Mouse (Mus musculus): Measurements from ENCODE around the gene Syf2. TPM values are rescaled to one million over a fixed set of nuclear protein-coding genes. Genes with fewer than 3 reads are reported as not detected.

Syf2 gene
- polyA plus RNA-seq, 1 experiment from 2014 or later: 59.6 TPM

- H3K9ac ChIP-seq: no peak overlapping the region
- no peak overlapping the region for H3K27ac ChIP-seq (ENCODE audit: low read depth)
- H3K9me3 ChIP-seq (ENCODE audit: low read depth, low read length): no peaks in the 10 kb centered on the region
- DNase-seq (no peak), ATAC-seq (ENCODE audit: insufficient read depth) (no peak)
- H3K4me1 ChIP-seq (ENCODE audit: insufficient read depth): no peaks in the 10 kb centered on the region
- whole genome bisulfite sequencing: 93% methylated on average over 2 of the region's 2 CpGs
- H3K27me3 ChIP-seq (ENCODE audit: insufficient read depth, low read length): no peaks in the 10 kb centered on the region
- no peak overlapping the region for H3K4me2 ChIP-seq
- no peak overlapping the region for H3K4me3 ChIP-seq (ENCODE audit: low read depth, low read length)
- no peak for TF ChIP-seq CTCF (IDR thresholded peaks at IDR 0.05; ENCODE audit: low read depth)
- no peaks in the 10 kb centered on the region for H3K36me3 ChIP-seq (ENCODE audit: insufficient read depth)
Measured at GRCm38 (mm10) chr4:134955196-134955595, 24.5 kb downstream of the Syf2 start.

GRCm38 (mm10) chr4:134955845-134956244 is 25.1 kb downstream of the Syf2 start:
- TF ChIP-seq CTCF (IDR thresholded peaks at IDR 0.05; ENCODE audit: low read depth): no peak
- DNase-seq (no peak), ATAC-seq (ENCODE audit: insufficient read depth) (no peak)
- H3K9ac ChIP-seq: no peak overlapping the region
- no peak overlapping the region for H3K27ac ChIP-seq (ENCODE audit: low read depth)
- H3K4me2 ChIP-seq: no peak overlapping the region
- H3K9me3 ChIP-seq (ENCODE audit: low read depth, low read length): no peaks in the 10 kb centered on the region
- no peaks in the 10 kb centered on the region for H3K4me1 ChIP-seq (ENCODE audit: insufficient read depth)
- H3K36me3 ChIP-seq (ENCODE audit: insufficient read depth): no peaks in the 10 kb centered on the region
- 79% methylated on average over 3 of the region's 3 CpGs for WGBS
- no peak overlapping the region for H3K4me3 ChIP-seq (ENCODE audit: low read depth, low read length)
- H3K27me3 ChIP-seq (ENCODE audit: insufficient read depth, low read length): no peaks in the 10 kb centered on the region

- H3K36me3 ChIP-seq (ENCODE audit: insufficient read depth): no peaks in the 10 kb centered on the region
- H3K4me3 ChIP-seq (ENCODE audit: low read depth, low read length): no peak overlapping the region
- no peak overlapping the region for H3K9ac ChIP-seq
- no peak overlapping the region for H3K4me2 ChIP-seq
- H3K4me1 ChIP-seq (ENCODE audit: insufficient read depth): no peaks in the 10 kb centered on the region
- peak; percentile 65 for TF ChIP-seq CTCF (IDR thresholded peaks at IDR 0.05; ENCODE audit: low read depth)
- WGBS: 14% methylated on average over 3 of the region's 3 CpGs
- H3K9me3 ChIP-seq (ENCODE audit: low read depth, low read length): no peaks in the 10 kb centered on the region
- no peak overlapping the region for H3K27ac ChIP-seq (ENCODE audit: low read depth)
- ATAC-seq (ENCODE audit: insufficient read depth): no peak
- no peaks in the 10 kb centered on the region for H3K27me3 ChIP-seq (ENCODE audit: insufficient read depth, low read length)
- DNase-seq: peak; percentile 84
Measured at GRCm38 (mm10) chr4:134956328-134956727, 25.6 kb downstream of the Syf2 start.

GRCm38 (mm10) chr4:134963021-134963776 is 32.5 kb downstream of the Syf2 start:
- Histone ChIP-seq H3K36me3 (ENCODE audit: insufficient read depth) (no peaks in the 10 kb centered on the region), H3K27ac (ENCODE audit: low read depth) (no peak overlapping the region), H3K9me3 (ENCODE audit: low read depth, low read length) (no peaks in the 10 kb centered on the region), H3K4me3 (ENCODE audit: low read depth, low read length) (no peak overlapping the region), H3K9ac (no peak overlapping the region), H3K4me2 (peak overlapping the region; percentile 43), H3K4me1 (ENCODE audit: insufficient read depth) (no peaks in the 10 kb centered on the region), H3K27me3 (ENCODE audit: insufficient read depth, low read length) (no peaks in the 10 kb centered on the region)
- DNase-seq (peak; percentile 83), ATAC-seq (ENCODE audit: insufficient read depth) (no peak)
- peak; percentile 70 for TF ChIP-seq CTCF (IDR thresholded peaks at IDR 0.05; ENCODE audit: low read depth)
- WGBS: 21% methylated on average over 19 of the region's 19 CpGs

GRCm38 (mm10) chr4:134967887-134968604 is 37.3 kb downstream of the Syf2 start:
- DNase-seq (no peak), ATAC-seq (ENCODE audit: insufficient read depth) (no peak)
- Histone ChIP-seq H3K27ac (ENCODE audit: low read depth) (no peak overlapping the region), H3K36me3 (ENCODE audit: insufficient read depth) (no peaks in the 10 kb centered on the region), H3K9me3 (ENCODE audit: low read depth, low read length) (no peaks in the 10 kb centered on the region), H3K4me2 (no peak overlapping the region), H3K4me3 (ENCODE audit: low read depth, low read length) (no peak overlapping the region), H3K27me3 (ENCODE audit: insufficient read depth, low read length) (no peaks in the 10 kb centered on the region), H3K4me1 (ENCODE audit: insufficient read depth) (no peaks in the 10 kb centered on the region), H3K9ac (no peak overlapping the region)
- 68% methylated on average over 20 of the region's 20 CpGs for WGBS
- TF ChIP-seq CTCF (IDR thresholded peaks at IDR 0.05; ENCODE audit: low read depth): no peak

GRCm38 (mm10) chr4:134968605-134968976 is 37.9 kb downstream of the Syf2 start:
- Histone ChIP-seq H3K9ac (no peak overlapping the region), H3K9me3 (ENCODE audit: low read depth, low read length) (no peaks in the 10 kb centered on the region), H3K27ac (ENCODE audit: low read depth) (no peak overlapping the region), H3K4me3 (ENCODE audit: low read depth, low read length) (no peak overlapping the region), H3K4me1 (ENCODE audit: insufficient read depth) (no peaks in the 10 kb centered on the region), H3K4me2 (no peak overlapping the region), H3K36me3 (ENCODE audit: insufficient read depth) (no peaks in the 10 kb centered on the region), H3K27me3 (ENCODE audit: insufficient read depth, low read length) (no peaks in the 10 kb centered on the region)
- no peak for TF ChIP-seq CTCF (IDR thresholded peaks at IDR 0.05; ENCODE audit: low read depth)
- whole genome bisulfite sequencing: 68% methylated on average over 18 of the region's 18 CpGs
- DNase-seq (no peak), ATAC-seq (ENCODE audit: insufficient read depth) (no peak)

GRCm38 (mm10) chr4:134975261-134975928 is 44.7 kb downstream of the Syf2 start:
- WGBS: 32% methylated on average over 14 of the region's 14 CpGs
- Histone ChIP-seq H3K4me1 (ENCODE audit: insufficient read depth) (no peaks in the 10 kb centered on the region), H3K9ac (no peak overlapping the region), H3K27me3 (ENCODE audit: insufficient read depth, low read length) (no peaks in the 10 kb centered on the region), H3K27ac (ENCODE audit: low read depth) (peak overlapping the region; percentile 86), H3K4me3 (ENCODE audit: low read depth, low read length) (no peak overlapping the region), H3K9me3 (ENCODE audit: low read depth, low read length) (no peaks in the 10 kb centered on the region), H3K4me2 (no peak overlapping the region), H3K36me3 (ENCODE audit: insufficient read depth) (no peaks in the 10 kb centered on the region)
- DNase-seq (peak; percentile 77), ATAC-seq (ENCODE audit: insufficient read depth) (peak; percentile 90)
- TF ChIP-seq CTCF (IDR thresholded peaks at IDR 0.05; ENCODE audit: low read depth): peak; percentile 67
